Mouse (Mus musculus) layer of hippocampus, adult 9-11 months (tissue): Measurements from ENCODE around the gene Vps13c.

Source experiments
- DNase-seq: peaks from one replicate; pipeline ENCODE4 v3.0.0; 2022

Vps13c gene

GRCm38 (mm10) chr9:67831359-67832045 is 8.7 kb upstream of the Vps13c start:
- DNase-seq, result no peak

GRCm38 (mm10) chr9:67832046-67832605 is 8.1 kb upstream of the Vps13c start, which contains the start of gene C2cd4a:
TSS of gene C2cd4a (minus strand) at chr9:67832330.
- DNase-seq, result no peak

GRCm38 (mm10) chr9:67834535-67834934 is 5.7 kb upstream of the Vps13c start:
- no peak for DNase-seq

GRCm38 (mm10) chr9:67837311-67837710 is 2.9 kb upstream of the Vps13c start:
- no peak for DNase-seq

- no peak for DNase-seq
These were observed 2.6 kb downstream of the Vps13c start for GRCm38 (mm10) chr9:67842797-67843196.

GRCm38 (mm10) chr9:67845012-67845411 is 4.8 kb downstream of the Vps13c start:
- no peak for DNase-seq

GRCm38 (mm10) chr9:67845648-67846047 is 5.5 kb downstream of the Vps13c start:
- no peak for DNase-seq

- DNase-seq, result no peak
These were observed 5.9 kb downstream of the Vps13c start for GRCm38 (mm10) chr9:67846089-67846488.

- DNase-seq, result peak; percentile 77
These were observed 7.4 kb downstream of the Vps13c start for GRCm38 (mm10) chr9:67847606-67848005.

GRCm38 (mm10) chr9:67849397-67849796 is 9.2 kb downstream of the Vps13c start:
- no peak for DNase-seq

GRCm38 (mm10) chr9:67849846-67850245 is 9.7 kb downstream of the Vps13c start:
- no peak for DNase-seq

- no peak for DNase-seq
These were observed 11.0 kb downstream of the Vps13c start for GRCm38 (mm10) chr9:67851150-67851549.

- DNase-seq, result no peak
These were observed 20.1 kb downstream of the Vps13c start for GRCm38 (mm10) chr9:67860273-67860672.

- no peak for DNase-seq
These were observed 23.1 kb downstream of the Vps13c start for GRCm38 (mm10) chr9:67863332-67863731.

GRCm38 (mm10) chr9:67864011-67864410 is 23.8 kb downstream of the Vps13c start:
- DNase-seq, result no peak

- no peak for DNase-seq
These were observed 25.2 kb downstream of the Vps13c start for GRCm38 (mm10) chr9:67865411-67865810.

GRCm38 (mm10) chr9:67867411-67867810 is 27.2 kb downstream of the Vps13c start:
- no peak for DNase-seq

GRCm38 (mm10) chr9:67869691-67870450 is 29.7 kb downstream of the Vps13c start:
- DNase-seq, result peak; percentile 64

- no peak for DNase-seq
These were observed 34.5 kb downstream of the Vps13c start for GRCm38 (mm10) chr9:67874522-67875222.

- peak; percentile 36 for DNase-seq
These were observed 35.1 kb downstream of the Vps13c start for GRCm38 (mm10) chr9:67875337-67875736.

- no peak for DNase-seq
These were observed 37.0 kb downstream of the Vps13c start for GRCm38 (mm10) chr9:67877081-67877718.

- no peak for DNase-seq
These were observed 38.1 kb downstream of the Vps13c start for GRCm38 (mm10) chr9:67878197-67878769.
